In genomic region chr15:99497527-99498242, GRCm38 (mm10) we compare ENCODE assay signal across 8 mouse cellular contexts. TPM values are rescaled to one million over a fixed set of nuclear protein-coding genes. Genes with fewer than 3 reads are reported as not detected.
A peak's percentile ranks its signal among the peaks of the same experiment; 100 is the strongest.
DNase-seq lines count a peak whose midpoint lies in the region; ATAC-seq lines count a peak whose summit lies in the region.

No protein-coding gene starts in this region.

- H3K36me3 ChIP-seq in hindbrain, embryonic 14.5 days (replicated peaks; ENCODE audit: control insufficient read depth, insufficient read depth), result no peaks in the 10 kb centered on the region
- H3K36me3 ChIP-seq in hindbrain, embryonic 12.5 days, result no peaks in the 10 kb centered on the region
- H3K36me3 ChIP-seq in forebrain, embryonic 15.5 days, result no peaks in the 10 kb centered on the region
- H3K36me3 ChIP-seq in midbrain, embryonic 16.5 days (ENCODE audit: control insufficient read depth, insufficient read depth, low read length), result peaks cover 2% of the 10 kb centered on the region; the same call in 1 of the 2 replicates

- WGBS in hindbrain, embryonic 14.5 days, result 52% methylated on average over 12 of the region's 12 CpGs
- 49% methylated on average over 12 of the region's 12 CpGs for WGBS in hindbrain, embryonic 12.5 days
- 44% methylated on average over 12 of the region's 12 CpGs for WGBS in forebrain, embryonic 15.5 days
- WGBS in midbrain, embryonic 16.5 days, result 46% methylated on average over 12 of the region's 12 CpGs

- no peaks in the 10 kb centered on the region for H3K27me3 ChIP-seq in hindbrain, embryonic 14.5 days (ENCODE audit: control insufficient read depth, insufficient read depth, low read length)
- H3K27me3 ChIP-seq in hindbrain, embryonic 12.5 days, result no peaks in the 10 kb centered on the region
- H3K27me3 ChIP-seq in forebrain, embryonic 15.5 days, result no peaks in the 10 kb centered on the region
- no peaks in the 10 kb centered on the region for H3K27me3 ChIP-seq in midbrain, embryonic 16.5 days (ENCODE audit: control insufficient read depth, insufficient read depth, low read depth, low read length)

- H3K9me3 ChIP-seq in hindbrain, embryonic 14.5 days (ENCODE audit: control insufficient read depth, low read length), result no peaks in the 10 kb centered on the region
- H3K9me3 ChIP-seq in hindbrain, embryonic 12.5 days (replicated peaks), result no peaks in the 10 kb centered on the region
- no peaks in the 10 kb centered on the region for H3K9me3 ChIP-seq in forebrain, embryonic 15.5 days
- H3K9me3 ChIP-seq in midbrain, embryonic 16.5 days (replicated peaks; ENCODE audit: control insufficient read depth, low read length, poor library complexity, severe bottlenecking), result no peaks in the 10 kb centered on the region

- peak; percentile 50 for DNase-seq in hindbrain, embryonic 14.5 days (ENCODE audit: low spot score)
- DNase-seq in adrenal gland, postnatal 10 days, result peak; percentile 90
- peak; percentile 57 to 66 for DNase-seq in heart, postnatal 14 days
- peak; percentile 57 for DNase-seq in left cerebral cortex, adult 11 months (ENCODE audit: low spot score)
- no peak for DNase-seq in thymus, postnatal 0 days (ENCODE audit: low spot score)

- intact Hi-C loops in heart, postnatal 14 days (cut with DNase I), result loop anchor here (1.0 to 10.0 kb wide), 4 partner anchors 99 to 407 kb away; partner anchors contain the start of gene Cers5

- H3K9ac ChIP-seq in hindbrain, embryonic 14.5 days, result no peak overlapping the region
- no peak overlapping the region for H3K9ac ChIP-seq in hindbrain, embryonic 12.5 days
- H3K9ac ChIP-seq in forebrain, embryonic 15.5 days (replicated peaks), result no peak overlapping the region
- no peak overlapping the region for H3K9ac ChIP-seq in midbrain, embryonic 16.5 days (ENCODE audit: low read depth, low read length)

- peaks cover 16% of the 10 kb centered on the region; the same call in 1 of the 2 replicates for H3K4me1 ChIP-seq in hindbrain, embryonic 14.5 days (replicated peaks; ENCODE audit: control insufficient read depth, insufficient read depth, low read length)
- H3K4me1 ChIP-seq in hindbrain, embryonic 12.5 days, result peaks cover 31% of the 10 kb centered on the region
- H3K4me1 ChIP-seq in forebrain, embryonic 15.5 days, result peaks cover 20% of the 10 kb centered on the region
- peaks cover 16% of the 10 kb centered on the region; the same call in 1 of the 2 replicates for H3K4me1 ChIP-seq in midbrain, embryonic 16.5 days (ENCODE audit: control insufficient read depth, insufficient read depth, low read length)

- ATAC-seq in hindbrain, embryonic 14.5 days (ENCODE audit: low FRiP score), result no peak
- ATAC-seq in hindbrain, embryonic 12.5 days (ENCODE audit: low FRiP score), result no peak
- ATAC-seq in forebrain, embryonic 15.5 days (replicated peaks), result 0 out of 2 replicates have a peak, but pooled peaks have one; percentile 15
- ATAC-seq in midbrain, embryonic 16.5 days, result 0 out of 2 replicates have a peak, but pooled peaks have one; percentile 16

- H3K4me3 ChIP-seq in hindbrain, embryonic 14.5 days (replicated peaks; ENCODE audit: low read length), result no peak overlapping the region
- H3K4me3 ChIP-seq in hindbrain, embryonic 12.5 days, result no peak overlapping the region
- H3K4me3 ChIP-seq in forebrain, embryonic 15.5 days, result no peak overlapping the region
- H3K4me3 ChIP-seq in midbrain, embryonic 16.5 days (ENCODE audit: low read depth, low read length), result no peak overlapping the region

- no peak overlapping the region for H3K27ac ChIP-seq in hindbrain, embryonic 14.5 days
- H3K27ac ChIP-seq in hindbrain, embryonic 12.5 days, result no peak overlapping the region
- H3K27ac ChIP-seq in forebrain, embryonic 15.5 days (replicated peaks), result no peak overlapping the region
- no peak overlapping the region for H3K27ac ChIP-seq in midbrain, embryonic 16.5 days (ENCODE audit: low read length)

- no peak overlapping the region for H3K4me2 ChIP-seq in hindbrain, embryonic 14.5 days (replicated peaks)
- no peak overlapping the region for H3K4me2 ChIP-seq in hindbrain, embryonic 12.5 days (replicated peaks)
- H3K4me2 ChIP-seq in forebrain, embryonic 15.5 days (replicated peaks), result no peak overlapping the region
- no peak overlapping the region; the same call in 1 of the 2 replicates for H3K4me2 ChIP-seq in midbrain, embryonic 16.5 days (ENCODE audit: low read length)

RNA-seq across cellular contexts. Expression of gene Bcdin3d, which starts 23.2 kb away (rescaled TPM):
- polyA plus RNA-seq in hindbrain, embryonic 14.5 days (2014; fragmentation: Nextera tagmentation; extraction: Ambion mirVana), result 16.5 and 19.6 TPM in 2 replicates
- 18.9 TPM in 2 replicates for polyA plus RNA-seq in hindbrain, embryonic 12.5 days (2016; fragmentation: Nextera tagmentation; extraction: Ambion mirVana)
- 1 to 10 TPM; 6.0 to 6.5 TPM for total RNA-seq in adrenal gland, postnatal 10 days (2021)
- 24.7 and 25.5 TPM in 2 replicates for polyA plus RNA-seq in forebrain, embryonic 15.5 days (2015; fragmentation: Nextera tagmentation; extraction: Ambion mirVana)
- 1 to 10 TPM; 3.9 to 4.9 TPM for total RNA-seq in heart, postnatal 14 days (2021)
- 19.0 and 21.6 TPM in 2 replicates for polyA plus RNA-seq in midbrain, embryonic 16.5 days (2015; fragmentation: Nextera tagmentation; extraction: Ambion mirVana)
- polyA plus RNA-seq in thymus, postnatal 0 days (2015; fragmentation: Nextera tagmentation; extraction: Ambion mirVana), result 24.3 and 24.7 TPM in 2 replicates

RNA-seq across cellular contexts. Expression of gene Faim2, which starts 30.3 kb away (rescaled TPM):
- polyA plus RNA-seq in hindbrain, embryonic 14.5 days (2014; fragmentation: Nextera tagmentation; extraction: Ambion mirVana), result 32.0 and 44.4 TPM in 2 replicates
- 2.9 and 5.5 TPM in 2 replicates for polyA plus RNA-seq in hindbrain, embryonic 12.5 days (2016; fragmentation: Nextera tagmentation; extraction: Ambion mirVana)
- total RNA-seq in adrenal gland, postnatal 10 days (2021), result 10 to 100 TPM; 10.5 to 13.7 TPM
- 17.0 and 18.9 TPM in 2 replicates for polyA plus RNA-seq in forebrain, embryonic 15.5 days (2015; fragmentation: Nextera tagmentation; extraction: Ambion mirVana)
- under 1 TPM; 0.12 to 0.74 TPM for total RNA-seq in heart, postnatal 14 days (2021)
- polyA plus RNA-seq in midbrain, embryonic 16.5 days (2015; fragmentation: Nextera tagmentation; extraction: Ambion mirVana), result 50.3 and 65.8 TPM in 2 replicates
- polyA plus RNA-seq in thymus, postnatal 0 days (2015; fragmentation: Nextera tagmentation; extraction: Ambion mirVana), result 0.08 and 0.14 TPM in 2 replicates

RNA-seq across cellular contexts. Expression of gene Nckap5l, which starts 40.1 kb away (rescaled TPM):
- polyA plus RNA-seq in hindbrain, embryonic 14.5 days (2014; fragmentation: Nextera tagmentation; extraction: Ambion mirVana), result 16.2 and 19.3 TPM in 2 replicates
- polyA plus RNA-seq in hindbrain, embryonic 12.5 days (2016; fragmentation: Nextera tagmentation; extraction: Ambion mirVana), result 14.9 and 16.1 TPM in 2 replicates
- 10 to 100 TPM; 19.8 to 34.0 TPM for total RNA-seq in adrenal gland, postnatal 10 days (2021)
- polyA plus RNA-seq in forebrain, embryonic 15.5 days (2015; fragmentation: Nextera tagmentation; extraction: Ambion mirVana), result 11.0 and 12.4 TPM in 2 replicates
- 10 to 100 TPM; 11.2 to 13.6 TPM for total RNA-seq in heart, postnatal 14 days (2021)
- polyA plus RNA-seq in midbrain, embryonic 16.5 days (2015; fragmentation: Nextera tagmentation; extraction: Ambion mirVana), result 16.2 and 17.1 TPM in 2 replicates
- polyA plus RNA-seq in thymus, postnatal 0 days (2015; fragmentation: Nextera tagmentation; extraction: Ambion mirVana), result 5.7 and 6.0 TPM in 2 replicates

Comparison
In these comparisons a context has a peak if more than half of its experiments do, and no peak if none do; other contexts are left out.
1. ATAC-seq: peak in forebrain, embryonic 15.5 days (single experiment) and midbrain, embryonic 16.5 days (single experiment); none in hindbrain, embryonic 14.5 days (single experiment) and hindbrain, embryonic 12.5 days (single experiment).